Mouse (Mus musculus) embryonic stem cell, embryonic (primary cell): ENCODE data around the gene Ninl.

Experiments
- CTCF ChIA-PET, 4 experiments: fragments of 300-600 bp in 2 of 4; fragments of 350-600 bp in 2 of 4; sonication (Branson Sonifier 250); formaldehyde crosslinking; loops; one replicate each; lab custom pipeline; 2022; ENCODE audit warnings: inconsistent platforms in 2 of 4; lab: Charles Lee
- POLR2A ChIA-PET, 4 experiments: fragments of 300-600 bp in 2 of 4; fragments of 350-600 bp in 2 of 4; sonication (Branson Sonifier 250); formaldehyde crosslinking; loops; one replicate each; lab custom pipeline; 2022; ENCODE audit warnings: antibody characterized with exemption in 4 of 4, inconsistent platforms in 1 of 4; lab: Charles Lee

Ninl gene

DNA sequence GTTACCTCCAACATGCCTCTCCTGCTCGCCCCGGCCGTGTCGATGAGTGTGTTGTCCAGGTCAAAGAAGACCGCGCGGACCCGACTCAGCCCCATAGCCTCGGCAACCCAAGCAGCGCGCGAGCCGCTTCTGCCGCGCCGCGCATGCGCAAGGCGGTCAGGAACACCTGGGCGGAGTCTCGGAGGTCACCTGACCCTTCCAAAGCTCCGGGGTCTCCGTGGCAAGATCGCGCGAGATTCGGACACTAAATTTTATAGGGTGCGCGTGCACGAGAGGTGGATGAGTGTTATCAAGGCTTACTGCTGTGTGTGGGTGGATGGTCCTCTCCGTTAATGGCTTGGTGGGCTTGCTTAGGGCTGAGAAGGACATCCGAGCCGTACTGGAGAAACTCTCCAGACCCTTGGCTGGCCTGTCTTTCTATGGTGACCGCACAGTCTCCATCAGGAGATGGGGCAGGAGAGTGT is at the start of gene Ninl, which contains the start of gene Nanp:
Gene Ninl, minus strand, starts transcription at position 151 of the 464 bp plus-strand sequence.
Gene Nanp, minus strand, starts transcription at position 167 of the 464 bp plus-strand sequence.
- ChIA-PET CTCF (interaction anchor here in 3 of 4 experiments (0.6 to 1.3 kb wide), 4 partner anchors 18 to 290 kb away, joined by 3 to 5 read pairs (median 3); partner anchors contain the start of gene Entpd6 (in 1 of the 3)), POLR2A (interaction anchor here in 3 of 4 experiments (0.5 to 8.3 kb wide), 89 partner anchors 11 to 1304 kb away, joined by 3 to 91 read pairs (median 4); partner anchors contain the start of genes Gins1 (in 3 of the 3), Abhd12 (in 2 of the 3), Entpd6 (in 1 of the 3) and Pygb (in 1 of the 3))

DNA sequence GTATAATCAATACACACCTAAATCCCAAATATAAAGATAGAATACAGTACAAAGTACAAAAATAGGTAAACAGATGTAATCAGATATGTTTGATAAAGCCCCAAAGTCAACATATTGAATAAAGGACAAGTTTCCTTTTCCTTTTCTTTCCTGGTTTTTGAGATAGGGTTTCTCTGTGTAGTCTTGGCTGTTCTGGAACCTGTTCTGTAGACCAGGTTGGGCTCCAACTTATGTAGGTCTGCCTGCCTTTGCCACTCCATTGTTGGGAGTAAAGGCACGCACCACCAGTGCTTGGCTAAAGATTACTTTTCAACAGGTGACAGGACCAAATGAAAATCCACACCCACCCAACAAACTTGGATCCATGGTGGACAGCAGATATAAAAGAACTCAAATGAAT is 17.5 kb upstream of the Ninl start:
- ChIA-PET POLR2A (no interaction called here), CTCF (no interaction called here)

DNA sequence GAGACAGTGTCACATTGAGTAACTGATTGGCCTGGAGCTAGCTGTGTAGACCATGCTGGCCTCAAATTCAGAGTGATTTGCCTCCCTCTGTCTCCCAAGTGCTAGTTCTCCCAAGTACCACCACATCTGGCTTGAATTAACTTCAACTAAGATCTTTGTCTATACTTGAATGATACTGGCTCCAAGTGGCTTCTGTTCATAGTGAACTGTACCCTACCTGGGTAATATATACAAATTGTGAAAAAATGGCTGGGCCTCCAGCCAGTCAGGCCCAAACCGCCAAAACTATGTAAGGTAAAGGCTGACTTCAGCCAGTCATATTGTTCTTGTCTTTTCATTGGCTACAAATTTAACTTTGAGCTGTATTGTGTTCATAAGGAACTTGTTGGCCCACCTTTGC is 1.2 kb upstream of the Ninl start:
- POLR2A ChIA-PET, result interaction anchor here in 3 of 4 experiments (0.6 to 8.3 kb wide), 33 partner anchors 13 to 401 kb away, joined by 3 to 91 read pairs (median 6); partner anchors contain the start of genes Abhd12 (in 2 of the 3), Entpd6 (in 1 of the 3), Gins1 (in 1 of the 3) and Pygb (in 1 of the 3)

DNA sequence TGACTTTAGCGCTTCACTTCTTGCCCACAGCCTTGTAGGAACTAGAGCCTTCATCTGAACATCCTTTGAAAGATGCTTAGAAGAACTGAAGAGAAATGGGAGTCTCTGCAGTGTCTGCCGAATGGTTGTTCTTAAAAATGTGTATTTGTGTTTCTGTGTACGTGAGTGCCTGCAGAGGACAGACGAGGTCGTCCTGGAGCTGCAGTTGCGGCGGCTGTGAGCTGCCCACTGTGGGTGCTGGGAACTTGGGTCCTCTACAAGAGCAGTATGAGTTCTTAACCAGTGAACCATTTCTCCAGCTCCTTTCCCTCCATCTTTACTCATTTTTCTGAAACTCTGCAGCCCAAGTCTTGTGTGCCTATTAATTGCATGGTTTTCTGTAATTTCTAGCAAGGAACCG is 544 bp upstream of the Ninl start:
- ChIA-PET CTCF (interaction anchor here in 1 of 4 experiments (1.0 to 1.3 kb wide), 2 partner anchors 278 to 291 kb away, joined by 3 to 5 read pairs; partner anchors contain the start of gene Entpd6), POLR2A (interaction anchor here in 3 of 4 experiments (0.5 to 8.3 kb wide), 76 partner anchors 11 to 1304 kb away, joined by 3 to 91 read pairs (median 4); partner anchors contain the start of genes Abhd12 (in 2 of the 3), Gins1 (in 2 of the 3), Entpd6 (in 1 of the 3) and Pygb (in 1 of the 3))

More for the DNA sequence above, 1.2 kb upstream of the Ninl start:
- CTCF ChIA-PET, result interaction anchor here in 2 of 4 experiments (0.6 to 1.0 kb wide), 2 partner anchors 16 to 279 kb away, joined by 3 to 7 read pairs; no protein-coding TSS in a partner anchor

DNA sequence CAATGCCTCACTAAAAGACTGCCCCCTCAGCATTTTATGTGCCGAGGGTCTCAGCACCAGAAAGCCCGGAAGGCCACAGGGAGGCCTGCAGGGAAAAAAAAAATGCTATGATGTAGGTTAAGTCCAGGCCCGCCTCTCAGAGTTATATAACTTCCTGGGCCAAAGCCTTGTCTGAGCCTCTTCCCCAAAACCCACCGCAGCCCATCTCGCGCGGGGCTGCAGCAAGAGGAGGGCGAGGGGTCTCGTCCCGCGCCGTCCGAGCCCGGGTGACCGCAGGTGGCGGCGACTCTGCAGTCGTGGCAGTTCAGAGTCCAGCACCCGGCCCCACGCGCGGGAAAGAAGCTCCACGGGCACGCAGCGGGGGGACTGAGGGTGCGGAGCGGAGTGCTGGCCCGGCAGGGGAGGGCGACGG is 365 bp downstream of the Ninl start:
- ChIA-PET CTCF (interaction anchor here in 3 of 4 experiments (0.6 to 1.3 kb wide), 4 partner anchors 17 to 290 kb away, joined by 3 to 5 read pairs (median 3); partner anchors contain the start of gene Entpd6 (in 1 of the 3)), POLR2A (interaction anchor here in 3 of 4 experiments (0.5 to 8.3 kb wide), 84 partner anchors 10 to 1305 kb away, joined by 3 to 91 read pairs (median 4); partner anchors contain the start of genes Gins1 (in 3 of the 3), Abhd12 (in 2 of the 3), Entpd6 (in 1 of the 3) and Pygb (in 1 of the 3))

DNA sequence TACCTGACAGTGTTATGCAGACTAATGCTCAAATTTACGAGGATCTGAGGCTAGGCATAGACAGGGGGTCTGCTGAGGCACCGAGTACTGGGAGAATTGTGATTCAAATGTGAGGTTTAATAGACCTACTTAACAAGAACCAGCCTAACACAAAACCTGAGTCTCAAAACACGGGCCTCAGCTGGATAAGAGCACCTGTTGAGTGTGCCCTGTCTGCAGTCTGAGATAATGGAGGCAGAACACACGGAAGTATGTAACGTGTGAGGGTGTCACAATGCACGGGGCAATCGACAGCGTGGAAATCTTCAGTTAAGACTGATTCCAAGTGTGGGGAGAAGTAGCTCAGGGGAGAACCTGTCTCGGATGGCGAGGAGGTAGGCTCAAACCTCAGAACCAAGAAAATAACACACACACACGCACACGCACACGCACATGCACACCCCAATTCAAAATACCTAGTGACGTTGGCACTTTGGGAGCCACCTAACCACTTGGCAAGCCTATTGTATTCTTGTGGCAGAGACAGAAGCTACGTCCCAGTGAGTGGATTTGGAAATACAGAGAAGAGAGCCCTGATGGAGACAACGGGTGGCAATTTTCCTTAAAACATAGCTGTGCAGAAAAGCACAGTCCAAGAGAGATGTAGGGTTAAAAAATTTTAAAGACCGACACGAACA is 1.2 kb downstream of the Ninl start:
- ChIA-PET CTCF (no interaction called here), POLR2A (interaction anchor here in 3 of 4 experiments (0.5 to 8.3 kb wide), 33 partner anchors 9 to 595 kb away, joined by 3 to 91 read pairs (median 7); partner anchors contain the start of genes Abhd12 (in 2 of the 3), Gins1 (in 2 of the 3), Entpd6 (in 1 of the 3) and Snph (in 1 of the 3))

DNA sequence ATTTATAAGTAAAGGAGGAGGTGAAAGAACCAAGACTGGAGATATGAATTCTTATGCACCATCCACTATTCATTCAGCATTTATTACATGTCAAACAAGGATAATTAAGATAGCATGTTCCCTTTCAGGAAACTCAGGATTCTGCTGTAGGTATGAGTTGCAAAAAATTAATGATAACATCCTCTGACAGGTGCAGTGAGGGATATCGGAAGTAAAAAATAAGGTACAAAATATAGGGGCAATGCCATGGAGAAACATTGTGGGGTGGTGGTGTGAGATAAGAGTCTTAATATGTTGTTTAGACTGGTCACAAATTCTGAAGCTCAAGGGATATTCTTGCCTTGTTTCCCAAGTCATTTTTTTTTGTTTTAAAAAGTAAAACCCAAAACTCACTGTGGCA is 1.9 kb downstream of the Ninl start:
- ChIA-PET CTCF (no interaction called here), POLR2A (interaction anchor here in 3 of 4 experiments (0.6 to 8.3 kb wide), 14 partner anchors 10 to 288 kb away, joined by 3 to 91 read pairs (median 6); partner anchors contain the start of gene Entpd6 (in 1 of the 3))

DNA sequence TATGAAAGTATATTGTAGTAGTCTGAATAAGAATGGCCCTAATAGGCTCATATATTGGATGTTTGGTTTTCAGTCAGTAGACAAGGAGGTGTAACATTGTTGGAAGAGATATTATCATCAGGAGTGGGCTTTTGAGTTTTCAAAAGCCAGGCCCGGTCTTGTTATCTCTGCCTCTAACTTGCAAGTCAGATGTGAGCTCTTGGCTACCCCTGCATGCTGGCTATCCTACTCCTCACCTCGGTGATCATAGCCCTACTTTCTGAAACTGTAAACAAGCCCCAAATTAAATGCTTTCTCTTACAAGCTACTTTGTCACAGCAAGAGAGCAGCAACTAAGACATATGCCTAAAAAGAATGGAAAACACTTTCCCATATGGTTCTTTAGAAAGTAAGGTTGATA is 2.5 kb downstream of the Ninl start:
- CTCF ChIA-PET, result no interaction called here
- POLR2A ChIA-PET, result interaction anchor here in 2 of 4 experiments (0.6 to 8.3 kb wide), 6 partner anchors 10 to 133 kb away, joined by 3 to 91 read pairs (median 8); no protein-coding TSS in a partner anchor

DNA sequence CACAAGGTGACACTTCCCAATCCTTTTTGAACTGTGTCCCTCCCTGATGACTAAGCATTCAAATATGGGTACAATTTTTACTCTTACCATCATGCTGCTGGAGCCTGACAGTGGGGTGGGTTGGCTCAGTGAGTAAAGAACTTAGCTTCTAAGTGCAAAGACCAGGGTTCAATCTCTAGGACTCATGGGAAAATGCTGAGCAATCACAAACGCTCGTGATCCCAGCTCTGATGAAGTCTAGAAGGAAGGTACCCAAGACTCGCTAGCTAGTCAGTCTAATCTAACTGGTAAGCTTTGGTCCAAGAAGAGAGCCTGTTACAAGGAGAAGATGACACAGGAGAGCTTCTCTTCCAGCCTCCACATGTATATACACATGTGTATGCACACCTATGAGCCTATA is 4.7 kb downstream of the Ninl start:
- ChIA-PET CTCF (no interaction called here), POLR2A (interaction anchor here in 2 of 4 experiments (1.0 to 8.3 kb wide), 3 partner anchors 11 to 27 kb away, joined by 3 to 91 read pairs (median 3); no protein-coding TSS in a partner anchor)

DNA sequence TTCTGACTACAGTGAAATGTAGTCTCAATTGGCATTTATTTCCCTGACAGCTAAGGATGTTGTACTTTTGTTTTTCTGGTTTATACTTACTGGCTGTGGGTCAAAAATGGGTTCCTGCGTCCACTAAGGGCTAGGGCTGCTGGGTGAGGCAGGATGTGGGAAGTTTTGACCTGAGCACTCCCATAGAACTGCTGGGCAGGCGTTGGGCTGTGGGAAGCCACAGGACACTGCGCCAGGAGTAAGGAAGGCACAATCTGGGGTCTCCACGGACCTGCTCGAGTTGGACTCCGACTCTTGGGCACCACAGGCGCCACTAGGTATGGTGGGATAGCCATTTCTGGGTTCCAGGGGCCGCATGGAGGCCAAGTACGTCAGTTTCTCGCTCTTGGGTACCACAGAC is 18.0 kb downstream of the Ninl start:
- CTCF ChIA-PET, result no interaction called here
- POLR2A ChIA-PET, result interaction anchor here in 2 of 4 experiments (0.7 to 2.0 kb wide), 4 partner anchors 18 to 136 kb away, joined by 3 to 4 read pairs (median 4); partner anchors contain the start of genes Nanp (in 2 of the 2) and Ninl (in 2 of the 2)

DNA sequence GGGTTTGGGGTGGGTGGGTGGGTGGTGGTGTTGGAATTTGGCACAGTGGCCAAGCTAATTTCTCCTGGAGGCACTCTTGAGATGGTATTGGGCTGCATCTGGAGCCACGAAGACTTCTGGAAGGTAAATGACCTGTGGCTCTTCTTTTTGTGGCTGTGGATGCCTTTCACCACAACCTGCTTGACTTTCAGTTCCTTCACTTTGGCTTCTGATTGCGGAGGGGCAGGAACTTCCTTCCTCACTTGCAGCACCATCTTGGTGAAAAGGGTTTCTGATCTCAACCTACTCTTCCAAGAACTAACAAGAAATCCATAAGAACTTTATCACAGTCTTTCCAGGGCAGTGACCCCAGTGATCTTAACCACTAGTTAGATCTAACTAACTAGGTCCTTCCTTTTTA is 23.9 kb downstream of the Ninl start:
- POLR2A ChIA-PET, result interaction anchor here in 2 of 4 experiments (1.2 to 1.6 kb wide), 4 partner anchors 11 to 111 kb away, joined by 3 to 5 read pairs (median 4); partner anchors contain the start of genes Nanp (in 2 of the 2), Ninl (in 2 of the 2) and Abhd12 (in 1 of the 2)
- CTCF ChIA-PET, result interaction anchor here in 1 of 4 experiments (0.6 kb wide), 1 partner anchor 70 kb away, joined by 3 read pairs; no protein-coding TSS in a partner anchor

DNA sequence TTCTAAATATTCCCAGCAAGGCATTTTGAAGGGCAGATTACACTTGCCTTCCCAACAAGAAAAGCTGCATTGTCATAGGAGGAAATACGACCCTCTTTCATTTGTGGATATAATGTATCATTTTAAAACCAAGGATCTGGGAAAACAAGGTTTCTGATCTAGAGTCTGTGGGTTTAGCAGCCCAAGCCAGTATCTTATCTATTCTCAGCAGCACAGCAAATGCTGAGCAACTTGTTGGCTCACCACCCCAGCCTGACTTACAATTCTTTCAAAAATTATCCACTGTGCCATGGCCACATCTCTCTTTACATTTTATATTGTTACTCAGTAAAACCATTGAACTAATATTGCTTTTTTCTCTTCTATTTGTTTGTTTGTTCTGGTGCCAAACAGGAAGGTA is 27.9 kb downstream of the Ninl start:
- POLR2A ChIA-PET, result interaction anchor here in 1 of 4 experiments (1.7 kb wide), 1 partner anchor 31 kb away, joined by 4 read pairs; no protein-coding TSS in a partner anchor
- CTCF ChIA-PET, result no interaction called here

DNA sequence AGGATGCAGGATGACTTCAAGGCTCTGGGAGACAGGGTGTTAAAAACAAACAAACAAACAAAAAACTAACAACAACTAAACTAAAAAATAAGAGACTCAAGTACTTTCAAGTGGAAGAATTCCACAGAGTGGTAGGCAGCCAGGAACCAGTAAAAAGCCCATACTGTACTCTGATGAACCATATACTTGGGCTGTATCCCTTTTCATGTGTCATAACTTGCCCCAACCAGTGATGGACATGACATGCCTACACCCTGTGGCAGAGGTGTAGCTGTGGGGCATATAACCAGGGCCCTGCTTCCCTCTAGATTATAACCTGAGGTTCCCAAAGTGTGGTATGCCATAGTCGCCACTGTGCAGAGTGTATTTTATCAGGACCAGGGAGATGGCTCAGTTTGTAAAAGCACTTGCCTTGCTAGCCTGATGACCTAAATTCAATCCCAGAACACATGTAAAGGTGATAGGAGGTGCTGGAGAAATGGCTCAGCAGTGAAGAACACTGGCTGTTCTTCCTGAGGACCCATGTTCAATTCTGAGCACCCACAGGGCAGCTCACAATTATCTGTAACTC is 29.6 kb downstream of the Ninl start:
- ChIA-PET POLR2A (interaction anchor here in 3 of 4 experiments (0.6 to 5.3 kb wide), 50 partner anchors 8 to 1718 kb away, joined by 3 to 91 read pairs (median 4); partner anchors contain the start of genes Abhd12 (in 2 of the 3), Gins1 (in 2 of the 3), Nanp (in 2 of the 3) and Ninl (in 2 of the 3)), CTCF (interaction anchor here in 2 of 4 experiments (1.0 to 1.1 kb wide), 2 partner anchors 30 to 401 kb away, joined by 3 read pairs; partner anchors contain the start of gene Apmap (in 1 of the 2))

DNA sequence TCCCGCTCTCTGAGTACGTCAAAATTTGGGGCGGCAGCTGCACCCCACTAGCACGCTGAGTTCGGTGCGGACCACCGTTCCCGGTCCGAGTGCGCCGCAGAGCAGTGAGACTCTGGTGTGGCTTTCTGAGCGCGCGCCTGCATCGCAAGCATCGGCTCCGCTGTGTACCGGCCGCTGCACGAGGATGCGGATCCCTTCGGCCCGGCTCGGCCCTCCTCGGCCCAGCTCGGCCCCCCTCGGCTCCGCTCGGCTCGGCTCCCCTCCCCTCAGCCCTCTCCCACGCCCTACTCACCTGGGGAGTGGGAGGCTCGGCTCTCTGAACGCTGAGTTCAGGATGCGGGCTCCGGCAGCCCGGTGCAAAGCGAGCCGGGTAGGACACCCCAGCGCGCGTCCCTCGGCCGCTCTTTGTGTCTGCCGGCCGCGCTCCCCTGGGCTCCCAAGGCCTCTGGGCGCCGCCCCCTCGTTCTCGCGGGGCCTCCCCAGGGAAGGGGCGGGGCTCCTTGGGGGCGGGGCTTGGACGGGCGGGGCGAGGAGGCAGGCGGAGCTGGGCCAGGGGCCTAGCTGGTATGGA is 30.2 kb downstream of the Ninl start:
- POLR2A ChIA-PET, result interaction anchor here in 3 of 4 experiments (0.6 to 5.3 kb wide), 54 partner anchors 8 to 1718 kb away, joined by 3 to 91 read pairs (median 4); partner anchors contain the start of genes Abhd12 (in 2 of the 3), Gins1 (in 2 of the 3), Nanp (in 2 of the 3) and Ninl (in 2 of the 3)
- CTCF ChIA-PET, result interaction anchor here in 2 of 4 experiments (1.0 to 1.4 kb wide), 3 partner anchors 29 to 401 kb away, joined by 3 read pairs; partner anchors contain the start of gene Apmap (in 1 of the 2)

DNA sequence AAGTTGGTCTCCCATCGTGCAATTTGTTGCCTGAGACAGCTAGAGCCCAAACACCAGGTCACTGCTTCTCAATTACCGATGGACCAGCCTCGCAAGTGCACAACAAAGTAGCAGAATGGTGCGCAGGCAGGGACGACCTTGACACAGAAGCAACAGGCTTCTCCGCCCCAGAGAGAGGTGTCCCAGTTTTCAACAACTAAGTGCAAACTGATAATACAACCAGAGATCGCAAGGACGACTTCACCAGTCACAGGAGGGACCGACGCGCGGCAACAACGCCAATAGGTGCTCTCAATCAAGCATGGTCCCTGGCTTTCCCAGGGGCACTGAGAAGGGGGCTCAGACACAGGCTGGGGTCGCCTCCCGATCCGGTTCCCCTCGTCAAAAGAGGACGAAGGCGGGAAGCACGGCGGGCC is 30.7 kb downstream of the Ninl start:
- CTCF ChIA-PET, result interaction anchor here in 1 of 4 experiments (1.1 to 1.4 kb wide), 2 partner anchors 29 to 36 kb away, joined by 3 read pairs; no protein-coding TSS in a partner anchor
- POLR2A ChIA-PET, result interaction anchor here in 3 of 4 experiments (0.7 to 5.3 kb wide), 23 partner anchors 9 to 351 kb away, joined by 3 to 91 read pairs (median 6); partner anchors contain the start of genes Nanp (in 2 of the 3), Ninl (in 2 of the 3), Abhd12 (in 1 of the 3) and Gins1 (in 1 of the 3)

DNA sequence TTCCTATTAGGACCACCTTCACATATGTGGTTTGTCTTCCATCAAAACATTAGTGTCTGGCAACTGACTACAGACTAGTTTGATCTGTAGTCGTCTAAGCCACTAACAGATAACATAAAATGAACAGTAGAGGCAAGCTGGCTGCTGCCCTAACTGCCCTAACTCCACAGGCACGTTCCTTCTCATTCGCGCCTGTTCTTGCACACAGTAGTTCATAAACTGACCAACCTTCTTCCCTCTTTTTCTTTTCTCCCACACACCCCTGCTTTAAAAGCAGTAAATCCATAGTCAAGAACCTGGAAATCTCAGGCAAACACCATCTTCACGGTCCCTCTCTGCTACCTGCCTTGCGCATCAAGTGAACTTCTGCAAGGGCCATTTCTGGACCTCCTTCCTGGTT is 31.2 kb downstream of the Ninl start:
- CTCF ChIA-PET, result interaction anchor here in 1 of 4 experiments (1.4 kb wide), 1 partner anchor 36 kb away, joined by 3 read pairs; no protein-coding TSS in a partner anchor

More for the DNA sequence above, 31.2 kb downstream of the Ninl start:
- POLR2A ChIA-PET, result interaction anchor here in 3 of 4 experiments (0.7 to 5.3 kb wide), 16 partner anchors 9 to 255 kb away, joined by 3 to 91 read pairs (median 6); partner anchors contain the start of genes Nanp (in 2 of the 3), Ninl (in 2 of the 3), Abhd12 (in 1 of the 3) and Gins1 (in 1 of the 3)
